Mouse (Mus musculus) kidney, postnatal 4 days (tissue): ENCODE data around the gene Snrnp40.
A peak's percentile ranks its signal among the peaks of the same experiment; 100 is the strongest.

Experiments used
- DNase-seq, 2 experiments: peaks; one replicate each; pipeline ENCODE4 v3.0.0; 2021; ENCODE audit warnings: mixed read lengths in 2 of 2

Snrnp40 gene

DNA sequence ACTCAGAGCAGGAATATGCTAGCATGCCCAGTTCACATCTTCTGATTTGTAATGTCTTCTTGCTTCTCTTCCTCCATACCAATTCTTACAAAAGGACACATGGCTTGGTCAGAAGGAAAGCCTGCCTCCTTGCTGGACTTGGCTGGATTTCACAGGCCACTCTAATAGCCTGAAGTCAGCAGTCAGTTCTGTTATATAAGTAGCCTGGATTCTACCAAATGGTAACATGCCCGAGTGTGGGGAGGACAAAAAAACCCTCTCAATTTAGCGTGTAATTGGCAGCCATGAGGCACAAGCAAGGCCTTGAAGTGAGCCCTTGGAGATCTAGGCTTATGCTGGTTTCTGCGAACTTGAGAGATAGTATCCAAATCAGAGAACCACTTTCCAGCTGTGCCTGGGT is 27.3 kb downstream of the Snrnp40 start:
- no peak for DNase-seq

DNA sequence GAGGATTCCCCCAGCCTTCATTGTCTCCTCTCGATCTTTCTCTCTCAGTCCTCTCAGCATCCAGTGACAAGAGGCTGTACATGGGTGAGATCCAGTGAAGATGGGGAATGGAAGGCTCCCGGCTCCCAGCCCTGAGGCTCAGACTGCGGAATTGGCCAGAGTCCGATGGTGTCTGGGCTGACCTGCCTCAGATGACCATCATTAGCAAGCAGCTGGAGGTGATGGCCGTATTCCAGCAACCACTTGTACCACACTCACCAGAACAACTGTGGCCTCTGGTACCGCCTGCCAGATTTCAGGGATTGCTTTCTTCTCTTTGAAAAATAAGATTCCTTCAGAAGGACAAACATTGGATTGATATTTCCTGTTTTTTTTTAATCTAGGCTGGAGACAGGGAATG is 29.6 kb downstream of the Snrnp40 start:
- DNase-seq: peak; percentile 44 to 63

DNA sequence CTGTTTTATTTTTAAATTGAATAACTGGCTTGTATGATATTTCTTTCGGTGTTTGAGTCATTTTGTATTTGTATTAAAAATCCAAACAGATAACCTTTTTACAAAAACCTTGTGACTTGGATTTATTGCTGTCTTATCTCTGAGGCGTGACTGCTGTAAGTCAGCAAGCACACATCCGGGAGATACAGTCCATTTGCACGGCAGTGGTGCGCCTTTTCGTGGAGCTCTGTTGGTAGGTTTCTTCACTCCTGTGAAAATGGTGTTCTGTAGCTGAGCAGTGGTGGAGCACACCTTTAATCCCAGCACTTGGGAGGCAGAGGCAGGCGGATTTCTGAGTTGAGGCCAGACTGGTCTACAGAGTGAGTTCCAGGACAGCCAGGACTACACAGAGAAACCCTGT is 30.0 kb downstream of the Snrnp40 start:
- no peak for DNase-seq

DNA sequence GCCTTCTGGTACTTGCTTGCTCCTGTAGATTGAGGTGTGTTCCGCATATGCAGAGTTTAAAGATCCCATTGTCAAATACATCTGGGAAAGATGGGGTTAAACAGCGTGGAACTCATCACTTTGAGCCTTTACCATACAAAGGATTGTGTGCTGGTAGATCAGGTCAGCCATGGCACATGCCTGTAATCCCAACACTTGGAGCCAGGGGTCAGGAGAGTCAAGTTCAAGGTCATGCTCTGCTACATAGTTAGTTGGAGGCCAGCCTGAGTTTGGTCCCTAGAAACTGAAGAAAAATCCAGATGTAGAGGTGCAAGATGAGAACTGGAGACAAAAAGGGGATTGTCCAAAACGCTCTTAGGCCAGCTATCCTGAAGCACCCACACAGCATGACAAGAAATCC is 31.3 kb downstream of the Snrnp40 start:
- peak; percentile 29 to 52 for DNase-seq
